Mouse (Mus musculus): ENCODE results near the gene Garnl3.

- TF ChIP-seq CTCF (conservative IDR thresholded peaks at IDR 0.05 in 1 of 2, IDR thresholded peaks at IDR 0.05 in 1 of 2; ENCODE audit: low read depth in 2 of 2, low read length in 2 of 2) = no peak
- TF ChIP-seq KAT2A (IDR thresholded peaks at IDR 0.05; ENCODE audit: insufficient replicate concordance, low read length) = no peak
- no peak for TF ChIP-seq ZC3H11A (IDR thresholded peaks at IDR 0.05; ENCODE audit: low read depth, low read length)
- no peak for TF ChIP-seq SIN3A (IDR thresholded peaks at IDR 0.05; ENCODE audit: low read length)
- no peak for TF ChIP-seq JUN (IDR thresholded peaks at IDR 0.05; ENCODE audit: insufficient read depth, low read depth, low read length)
- TF ChIP-seq POLR2A (IDR thresholded peaks at IDR 0.05; ENCODE audit: low read depth, low read length) = no peak
- TF ChIP-seq MAX (IDR thresholded peaks at IDR 0.05; ENCODE audit: low read length) = no peak
- TF ChIP-seq MAFK (IDR thresholded peaks at IDR 0.05; ENCODE audit: insufficient replicate concordance, low read length) = no peak
- no peak for TF ChIP-seq ELF1 (IDR thresholded peaks at IDR 0.05; ENCODE audit: low read depth, low read length)
- no peak for TF ChIP-seq EP300 (IDR thresholded peaks at IDR 0.05; ENCODE audit: low read length)
- no peak for TF ChIP-seq JUND (conservative IDR thresholded peaks at IDR 0.05; ENCODE audit: low read depth, low read length)
These were observed 40.6 kb downstream of the Garnl3 start for GRCm38 (mm10) chr2:33090620-33091520.

Measured in CH12.LX (cell line).